Mouse (Mus musculus): ENCODE results near the gene Pitpnm1.

The Pitpnm1 gene

GRCm38 (mm10) chr19:4143759-4144268, 44.0 kb downstream of the Pitpnm1 start, which contains the start of gene Cabp4:
TSS of gene Cabp4 (minus strand) at chr19:4144033.
- DNase-seq = no peak

GRCm38 (mm10) chr19:4144550-4145498, 45.0 kb downstream of the Pitpnm1 start:
- no peak for DNase-seq

GRCm38 (mm10) chr19:4145936-4146335, 46.1 kb downstream of the Pitpnm1 start:
- DNase-seq = no peak

GRCm38 (mm10) chr19:4146366-4147021, 46.7 kb downstream of the Pitpnm1 start:
- no peak for DNase-seq

- DNase-seq = no peak
Observed at GRCm38 (mm10) chr19:4147022-4147405, 47.2 kb downstream of the Pitpnm1 start.

- DNase-seq = no peak
Observed at GRCm38 (mm10) chr19:4147782-4148490, 48.1 kb downstream of the Pitpnm1 start.

- DNase-seq = peak; percentile 96
Observed at GRCm38 (mm10) chr19:4148491-4148806, 48.7 kb downstream of the Pitpnm1 start, which contains the start of gene Coro1b. TSS of gene Coro1b (plus strand) at chr19:4148619.

- DNase-seq = no peak
Observed at GRCm38 (mm10) chr19:4148819-4149218, 49.0 kb downstream of the Pitpnm1 start.

- no peak for DNase-seq
Observed at GRCm38 (mm10) chr19:4149283-4149682, 49.5 kb downstream of the Pitpnm1 start.

- no peak for DNase-seq
Observed at GRCm38 (mm10) chr19:4149764-4150461, 50.1 kb downstream of the Pitpnm1 start.

- DNase-seq = no peak
Observed at GRCm38 (mm10) chr19:4150567-4151487, 51.0 kb downstream of the Pitpnm1 start.

- no peak for DNase-seq
Observed at GRCm38 (mm10) chr19:4151488-4151860, 51.7 kb downstream of the Pitpnm1 start.

GRCm38 (mm10) chr19:4151898-4152297, 52.1 kb downstream of the Pitpnm1 start:
- no peak for DNase-seq

GRCm38 (mm10) chr19:4152445-4153231, 52.8 kb downstream of the Pitpnm1 start:
- DNase-seq = no peak

GRCm38 (mm10) chr19:4153232-4153654, 53.4 kb downstream of the Pitpnm1 start, which contains the start of gene Ptprcap:
TSS of gene Ptprcap (plus strand) at chr19:4153604.
- no peak for DNase-seq

GRCm38 (mm10) chr19:4154437-4155222, 54.8 kb downstream of the Pitpnm1 start:
- DNase-seq = no peak

GRCm38 (mm10) chr19:4155223-4156072, 55.6 kb downstream of the Pitpnm1 start:
- no peak for DNase-seq

GRCm38 (mm10) chr19:4156073-4156579, 56.3 kb downstream of the Pitpnm1 start:
- no peak for DNase-seq
